Mouse (Mus musculus) cortical plate, adult 2 months (tissue): ENCODE results near the gene Rnf183.

Experiments used
- CTCF ChIP-seq: fragments of 200-500 bp; IDR thresholded peaks from 2 replicates; pipeline ENCODE4 v1.5.1; 2011; ENCODE audit warnings: mild to moderate bottlenecking, control low read depth, low read length; ENCODE audit not compliant: insufficient read depth; ENCODE audit errors: extremely low read depth
- POLR2A ChIP-seq: fragments of 200-500 bp; IDR thresholded peaks from 2 replicates; pipeline ENCODE4 v1.6.1; 2011; ENCODE audit warnings: mild to moderate bottlenecking, low read length, control low read depth; ENCODE audit not compliant: insufficient read depth; ENCODE audit errors: extremely low read depth

DNA sequence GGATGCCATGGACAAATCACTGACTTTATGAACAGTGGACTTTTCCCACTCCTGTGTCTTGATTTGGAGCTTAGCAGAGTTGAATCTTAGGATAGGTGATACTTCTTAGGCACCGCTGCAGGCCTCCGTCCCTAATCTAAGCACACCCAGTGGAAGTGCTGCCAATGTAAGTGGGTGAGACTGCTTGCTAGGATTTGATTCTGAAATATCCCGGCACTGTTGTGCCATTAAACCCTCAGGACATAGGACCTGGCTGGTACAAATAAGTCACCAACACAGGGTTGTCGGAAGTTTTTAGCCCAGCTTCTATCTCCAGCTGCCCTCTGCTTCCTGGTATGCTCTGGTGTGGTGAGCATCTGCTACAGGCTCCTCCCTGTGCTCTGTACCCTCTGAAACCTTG lies 9.2 kb downstream of the Rnf183 start:
- TF ChIP-seq POLR2A (no peak), CTCF (no peak)
